Comparison of ENCODE assay signal across 17 mouse cellular contexts in the genomic region with DNA sequence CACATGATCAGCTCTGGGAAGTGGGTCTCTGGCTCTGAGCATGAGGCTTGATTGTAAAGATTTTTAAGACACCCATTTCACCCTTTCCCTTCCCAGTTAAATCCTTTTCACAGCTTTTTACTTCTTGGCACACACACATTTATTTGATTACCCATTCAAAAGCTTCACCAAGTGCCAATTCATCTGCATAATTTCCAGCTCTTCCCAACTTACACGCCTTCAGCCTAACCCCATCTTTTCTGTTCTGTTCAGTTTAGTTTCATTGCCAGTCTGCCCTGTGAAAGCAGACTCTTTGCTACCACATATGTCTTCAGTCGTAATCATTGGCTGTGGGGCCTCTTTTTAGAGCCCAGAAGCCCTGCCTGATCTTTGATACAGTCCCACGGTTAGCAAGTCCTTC.
DNase-seq lines count a peak whose midpoint lies in the region; ATAC-seq and TF ChIP-seq lines count a peak whose summit lies in the region.
"Had no signal": no experiment of that assay in that cellular context is flagged by ENCODE, and none has a peak within 500 bp of the region (broad histone marks: within the 10 kb centered on the region; RNA-seq: fewer than 3 reads in every experiment).

No protein-coding gene starts in this region.

- no peak for DNase-seq in frontal cortex, postnatal 14 days (ENCODE audit: low spot score in 2 of 2)
- peak in 1 of 2 experiments; percentile 14 for DNase-seq in layer of hippocampus, adult 2 months (ENCODE audit: low spot score in 2 of 2)
- DNase-seq in layer of hippocampus, postnatal 10 days (ENCODE audit: low spot score in 2 of 2): no peak
- peak; percentile 36 for DNase-seq in brain, embryonic 18.5 days (ENCODE audit: low read depth, low spot score)
- DNase-seq in limb, embryonic 11.5 days (ENCODE audit: low spot score): no peak
- no peak for DNase-seq in right cerebral cortex, postnatal 4 days
- no peak for DNase-seq in cerebellum, postnatal 4 days (ENCODE audit: low spot score in 2 of 2)
- DNase-seq: adrenal gland, postnatal 10 days; B cell, adult 2 months; cerebellum, adult 18-20 months; gastrocnemius, postnatal 25 days; kidney, adult 8-10 months; thymus, postnatal 14 days had no signal

- no peaks in the 10 kb centered on the region for H3K36me3 ChIP-seq in limb, embryonic 11.5 days (ENCODE audit: control insufficient read depth, insufficient read depth, low read length)
- H3K36me3 ChIP-seq: liver, embryonic 12.5 days; lung, embryonic 15.5 days had no signal

- no peaks in the 10 kb centered on the region for H3K9me3 ChIP-seq in limb, embryonic 11.5 days (ENCODE audit: control insufficient read depth, low read length)
- H3K9me3 ChIP-seq: liver, embryonic 12.5 days; lung, embryonic 15.5 days had no signal

- ATAC-seq in frontal cortex, adult (ENCODE audit: low TSS enrichment): 0 out of 2 replicates have a peak, but pooled peaks have one; percentile 44
- ATAC-seq in limb, embryonic 11.5 days (ENCODE audit: insufficient number of reproducible peaks, low FRiP score, low TSS enrichment, low read depth): no peak
- ATAC-seq: liver, embryonic 12.5 days had no signal

- WGBS in limb, embryonic 11.5 days: 39% methylated on average over 3 of the region's 3 CpGs

- peaks cover 45% of the 10 kb centered on the region for H3K4me1 ChIP-seq in limb, embryonic 11.5 days (ENCODE audit: control insufficient read depth, insufficient read depth, low read length)
- H3K4me1 ChIP-seq: liver, embryonic 12.5 days had no signal

- no peak overlapping the region for H3K4me2 ChIP-seq in limb, embryonic 11.5 days (ENCODE audit: low read depth, severe bottlenecking)
- H3K4me2 ChIP-seq: liver, embryonic 12.5 days; lung, embryonic 15.5 days had no signal

- H3K27me3 ChIP-seq in limb, embryonic 11.5 days (ENCODE audit: control insufficient read depth, insufficient read depth, low read length): no peaks in the 10 kb centered on the region
- H3K27me3 ChIP-seq: liver, embryonic 12.5 days; lung, embryonic 15.5 days had no signal

- H3K9ac ChIP-seq in limb, embryonic 11.5 days (ENCODE audit: low read length): no peak overlapping the region
- H3K9ac ChIP-seq: liver, embryonic 12.5 days; lung, embryonic 15.5 days had no signal

- peak overlapping the region; percentile 59; the same call in 1 of the 2 replicates for H3K27ac ChIP-seq in layer of hippocampus, adult 2 months
- 0 out of 2 replicates have a peak overlapping the region, but pooled peaks have one; percentile 32 for H3K27ac ChIP-seq in limb, embryonic 11.5 days (replicated peaks; ENCODE audit: low read depth, low read length)
- H3K27ac ChIP-seq: liver, embryonic 12.5 days; lung, embryonic 15.5 days; macrophage had no signal

- TF ChIP-seq CTCF in layer of hippocampus, adult 2 months (conservative IDR thresholded peaks at IDR 0.05): no peak

- H3K4me3 ChIP-seq in layer of hippocampus, adult 2 months: no peak overlapping the region
- H3K4me3 ChIP-seq in limb, embryonic 11.5 days (ENCODE audit: low read depth, low read length): no peak overlapping the region
- H3K4me3 ChIP-seq: liver, embryonic 12.5 days; lung, embryonic 15.5 days had no signal
